Mouse (Mus musculus): ENCODE data around the gene Cdh13. TPM values are rescaled to one million over a fixed set of nuclear protein-coding genes. Genes with fewer than 3 reads are reported as not detected.
"Not testable (repeated sequence)": the region's sequence is repeated elsewhere in the genome, so short reads cannot be mapped to it uniquely, and the experiment has no call there.

Gene Cdh13
- polyA plus RNA-seq, 1 experiment = not detected

GRCm38 (mm10) chr8:118722896-118723295 lies 439.4 kb downstream of the Cdh13 start:
- Histone ChIP-seq H3K4me3 (replicated peaks) (no peak overlapping the region), H3K9me3 (peaks cover 69% of the 10 kb centered on the region), H3K36me3 (replicated peaks; ENCODE audit: low read length) (no peaks in the 10 kb centered on the region), H3K27me3 (replicated peaks) (no peaks in the 10 kb centered on the region), H3K4me1 (no peaks in the 10 kb centered on the region)
- TF ChIP-seq FLI1 (IDR thresholded peaks at IDR 0.05; ENCODE audit: low read length) (no peak), GATA1 (IDR thresholded peaks at IDR 0.05; ENCODE audit: borderline replicate concordance, low read length) (no peak)

DNA sequence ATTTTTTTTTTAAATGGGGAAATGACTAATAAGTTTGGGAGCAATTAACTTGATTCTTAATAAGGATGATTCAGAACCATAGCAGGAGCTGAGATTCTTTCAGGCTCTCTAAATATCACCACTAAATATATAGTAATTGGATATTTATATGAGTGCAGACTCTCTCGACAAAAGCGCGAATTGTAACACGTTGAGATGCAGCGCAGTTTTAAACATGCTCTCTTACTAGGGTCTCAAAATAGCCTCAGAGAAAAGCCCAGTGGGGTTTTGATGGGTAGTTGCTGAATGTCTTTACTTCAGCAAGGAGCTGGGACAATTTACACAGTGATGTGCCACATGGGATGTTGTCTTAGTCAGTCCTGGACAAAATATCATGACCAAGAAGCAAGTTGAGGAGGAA lies 442.1 kb downstream of the Cdh13 start:
- TF ChIP-seq FLI1 (IDR thresholded peaks at IDR 0.05; ENCODE audit: low read length) (no peak), GATA1 (IDR thresholded peaks at IDR 0.05; ENCODE audit: borderline replicate concordance, low read length) (no peak)
- Histone ChIP-seq H3K36me3 (replicated peaks; ENCODE audit: low read length) (no peaks in the 10 kb centered on the region), H3K4me1 (no peaks in the 10 kb centered on the region), H3K4me3 (replicated peaks) (no peak overlapping the region), H3K27me3 (replicated peaks) (no peaks in the 10 kb centered on the region), H3K9me3 (peaks cover 76% of the 10 kb centered on the region)

DNA sequence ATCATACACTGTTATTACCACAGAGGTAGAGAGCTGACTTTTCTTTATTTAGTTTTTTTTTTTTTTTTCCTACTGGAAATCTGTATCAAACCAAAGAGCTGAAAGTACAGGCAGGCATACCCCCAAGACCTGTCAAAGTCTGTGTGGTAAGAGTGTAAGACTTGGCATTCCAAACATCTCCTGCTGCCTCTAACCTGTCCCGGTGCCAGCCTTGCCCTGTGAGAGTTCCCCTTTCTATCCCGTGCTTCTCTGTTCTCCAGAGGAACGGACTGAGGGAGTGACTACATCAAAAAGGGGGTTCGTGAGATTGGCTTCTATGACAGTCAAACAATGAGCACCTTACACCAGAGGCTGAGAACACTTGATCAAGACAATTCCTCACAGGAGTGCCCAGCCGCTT lies 458.2 kb downstream of the Cdh13 start:
- no peak for TF ChIP-seq FLI1 (IDR thresholded peaks at IDR 0.05; ENCODE audit: low read length)
- no peak for TF ChIP-seq GATA1 (IDR thresholded peaks at IDR 0.05; ENCODE audit: borderline replicate concordance, low read length)
- Histone ChIP-seq H3K4me3 (replicated peaks) (no peak overlapping the region), H3K36me3 (replicated peaks; ENCODE audit: low read length) (no peaks in the 10 kb centered on the region), H3K9me3 (peaks cover 96% of the 10 kb centered on the region), H3K4me1 (no peaks in the 10 kb centered on the region), H3K27me3 (replicated peaks) (no peaks in the 10 kb centered on the region)

GRCm38 (mm10) chr8:118744991-118745390 lies 461.5 kb downstream of the Cdh13 start:
- Histone ChIP-seq H3K36me3 (replicated peaks; ENCODE audit: low read length) (no peaks in the 10 kb centered on the region), H3K9me3 (peaks cover 99% of the 10 kb centered on the region), H3K4me1 (no peaks in the 10 kb centered on the region), H3K27me3 (replicated peaks) (no peaks in the 10 kb centered on the region), H3K4me3 (replicated peaks) (peak overlapping the region; percentile 54)
- no peak for TF ChIP-seq GATA1 (IDR thresholded peaks at IDR 0.05; ENCODE audit: borderline replicate concordance, low read length)
- no peak for TF ChIP-seq FLI1 (IDR thresholded peaks at IDR 0.05; ENCODE audit: low read length)

DNA sequence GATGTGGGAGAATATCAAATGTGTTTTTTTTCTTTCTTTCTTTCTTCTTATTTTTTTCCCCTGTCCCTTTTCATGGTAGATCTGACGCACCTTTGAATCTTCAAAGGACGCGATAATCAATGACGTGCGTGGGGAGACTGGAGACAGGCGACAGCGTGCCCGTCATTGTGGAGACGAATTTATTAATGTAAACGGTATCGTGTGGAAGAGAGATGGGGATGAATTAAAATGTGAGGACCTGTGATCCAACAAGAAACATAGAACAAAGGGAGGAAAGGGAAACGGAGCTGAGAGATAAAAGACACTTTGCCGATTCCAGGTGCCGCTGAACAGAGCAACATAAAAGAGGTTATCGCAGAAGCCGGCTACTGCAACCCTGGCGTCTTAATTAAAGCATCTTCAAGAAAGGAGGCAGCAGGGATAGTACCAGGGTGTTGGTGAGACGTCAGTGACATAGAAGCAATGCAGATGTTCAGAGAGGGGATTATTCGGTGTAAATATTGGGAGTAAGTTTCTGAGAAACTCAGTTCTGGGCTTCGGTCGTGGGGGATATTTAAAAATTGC lies 464.6 kb downstream of the Cdh13 start:
- H3K4me1 ChIP-seq = no peaks in the 10 kb centered on the region
- no peaks in the 10 kb centered on the region for H3K36me3 ChIP-seq (replicated peaks; ENCODE audit: low read length)
- H3K9me3 ChIP-seq = peaks cover 93% of the 10 kb centered on the region
- no peak for TF ChIP-seq FLI1 (IDR thresholded peaks at IDR 0.05; ENCODE audit: low read length)
- no peak for TF ChIP-seq GATA1 (IDR thresholded peaks at IDR 0.05; ENCODE audit: borderline replicate concordance, low read length)
- no peaks in the 10 kb centered on the region for H3K27me3 ChIP-seq (replicated peaks)
- no peak overlapping the region for H3K4me3 ChIP-seq (replicated peaks)

- Histone ChIP-seq H3K4me3 (replicated peaks) (peak overlapping the region; percentile 66), H3K27me3 (replicated peaks) (no peaks in the 10 kb centered on the region), H3K9me3 (peaks cover 93% of the 10 kb centered on the region), H3K36me3 (replicated peaks; ENCODE audit: low read length) (no peaks in the 10 kb centered on the region), H3K4me1 (no peaks in the 10 kb centered on the region)
- TF ChIP-seq FLI1 (IDR thresholded peaks at IDR 0.05; ENCODE audit: low read length) (no peak), GATA1 (IDR thresholded peaks at IDR 0.05; ENCODE audit: borderline replicate concordance, low read length) (no peak)
Observed at GRCm38 (mm10) chr8:118749191-118749590, 465.7 kb downstream of the Cdh13 start.

DNA sequence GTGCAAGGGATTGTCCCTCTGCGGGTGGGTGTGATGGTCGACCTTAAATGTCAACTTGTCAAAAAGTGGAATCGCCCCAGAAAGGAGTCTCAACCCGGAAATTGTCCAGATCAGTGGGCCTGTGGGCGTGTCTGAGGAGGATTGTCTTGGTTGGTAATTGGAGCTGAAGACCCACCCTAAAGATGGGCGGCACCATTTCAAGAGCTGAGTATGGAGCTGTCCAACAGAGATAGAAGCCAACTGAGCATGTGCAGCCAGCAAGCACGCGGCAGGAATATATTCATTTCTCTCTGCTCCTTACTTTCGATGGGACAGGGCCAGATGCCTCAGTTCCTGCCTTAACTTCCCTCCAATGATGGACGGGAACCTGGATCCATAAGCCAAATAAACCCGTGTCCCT lies 466.3 kb downstream of the Cdh13 start:
- peaks cover 93% of the 10 kb centered on the region for H3K9me3 ChIP-seq
- no peaks in the 10 kb centered on the region for H3K27me3 ChIP-seq (replicated peaks)
- H3K4me1 ChIP-seq = no peaks in the 10 kb centered on the region
- H3K4me3 ChIP-seq (replicated peaks) = no peak overlapping the region
- no peak for TF ChIP-seq FLI1 (IDR thresholded peaks at IDR 0.05; ENCODE audit: low read length)
- no peak for TF ChIP-seq GATA1 (IDR thresholded peaks at IDR 0.05; ENCODE audit: borderline replicate concordance, low read length)
- H3K36me3 ChIP-seq (replicated peaks; ENCODE audit: low read length) = no peaks in the 10 kb centered on the region

DNA sequence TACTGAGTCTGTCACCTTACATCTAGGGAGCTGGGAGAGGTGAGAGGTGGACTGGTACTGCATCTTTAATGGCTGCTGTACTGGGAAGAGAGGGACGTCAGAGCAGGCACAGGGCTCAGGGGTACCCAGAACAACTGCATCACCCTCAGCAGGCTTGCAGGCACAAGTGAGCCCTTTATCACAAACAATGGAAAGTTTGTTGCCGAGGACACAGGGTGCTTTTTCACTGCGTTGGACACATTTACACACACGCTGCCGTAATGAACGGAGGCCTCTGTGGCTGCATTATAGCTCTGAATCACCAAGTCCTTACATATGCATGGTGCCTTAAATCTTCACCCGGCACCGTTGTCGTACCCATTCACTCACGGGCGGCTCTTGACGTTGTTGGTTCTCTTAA lies 470.2 kb downstream of the Cdh13 start:
- H3K4me1 ChIP-seq = no peaks in the 10 kb centered on the region
- H3K27me3 ChIP-seq (replicated peaks) = no peaks in the 10 kb centered on the region
- peak overlapping the region; percentile 40 for H3K4me3 ChIP-seq (replicated peaks)
- no peaks in the 10 kb centered on the region for H3K36me3 ChIP-seq (replicated peaks; ENCODE audit: low read length)
- peaks cover 69% of the 10 kb centered on the region for H3K9me3 ChIP-seq
- TF ChIP-seq FLI1 (IDR thresholded peaks at IDR 0.05; ENCODE audit: low read length) = no peak
- no peak for TF ChIP-seq GATA1 (IDR thresholded peaks at IDR 0.05; ENCODE audit: borderline replicate concordance, low read length)

DNA sequence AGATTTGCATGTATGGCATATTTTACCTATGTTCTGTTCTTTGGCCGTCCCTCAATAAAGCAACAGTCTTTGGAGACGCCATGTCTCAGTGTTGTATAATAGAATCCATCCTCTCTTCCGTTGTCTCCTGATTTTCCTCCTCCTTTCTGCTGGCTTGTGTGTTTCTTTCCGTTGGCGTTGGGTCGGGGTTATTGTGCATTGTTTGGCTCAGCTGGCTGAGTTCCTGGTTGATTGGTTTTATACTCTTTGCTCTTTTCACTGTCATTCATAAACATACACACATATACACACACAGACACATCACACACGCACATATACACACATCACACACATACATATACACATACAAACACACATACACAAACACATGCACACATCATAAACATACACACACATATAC lies 470.6 kb downstream of the Cdh13 start:
- no peaks in the 10 kb centered on the region for H3K27me3 ChIP-seq (replicated peaks)
- TF ChIP-seq GATA1 (IDR thresholded peaks at IDR 0.05; ENCODE audit: borderline replicate concordance, low read length) (no peak), FLI1 (IDR thresholded peaks at IDR 0.05; ENCODE audit: low read length) (no peak)
- no peaks in the 10 kb centered on the region for H3K4me1 ChIP-seq
- no peak overlapping the region for H3K4me3 ChIP-seq (replicated peaks)
- no peaks in the 10 kb centered on the region for H3K36me3 ChIP-seq (replicated peaks; ENCODE audit: low read length)
- peaks cover 65% of the 10 kb centered on the region for H3K9me3 ChIP-seq

DNA sequence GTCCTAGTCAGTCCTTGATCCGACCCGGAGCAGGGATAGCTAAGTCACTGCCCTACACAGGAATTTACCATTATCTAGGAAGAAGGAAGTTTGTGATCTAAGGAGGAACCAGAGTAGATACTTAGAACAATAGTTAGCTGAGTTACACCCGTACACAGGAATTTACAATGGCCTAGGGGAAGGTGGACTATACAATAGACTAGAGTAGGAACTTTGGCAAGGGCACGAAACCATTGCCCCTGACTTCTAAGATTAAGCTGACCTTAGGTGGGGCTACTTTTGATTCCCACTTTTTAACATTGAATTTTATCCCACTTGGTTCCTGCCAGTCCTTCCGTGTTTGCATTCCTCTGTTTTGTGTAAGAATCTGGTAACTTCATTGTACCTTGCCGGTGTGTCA lies 494.0 kb downstream of the Cdh13 start:
- not testable (repeated sequence) for H3K4me3 ChIP-seq (replicated peaks); H3K36me3 ChIP-seq (replicated peaks; ENCODE audit: low read length); H3K4me1 ChIP-seq; H3K27me3 ChIP-seq (replicated peaks)
- H3K9me3 ChIP-seq = peaks cover 60% of the 10 kb centered on the region

DNA sequence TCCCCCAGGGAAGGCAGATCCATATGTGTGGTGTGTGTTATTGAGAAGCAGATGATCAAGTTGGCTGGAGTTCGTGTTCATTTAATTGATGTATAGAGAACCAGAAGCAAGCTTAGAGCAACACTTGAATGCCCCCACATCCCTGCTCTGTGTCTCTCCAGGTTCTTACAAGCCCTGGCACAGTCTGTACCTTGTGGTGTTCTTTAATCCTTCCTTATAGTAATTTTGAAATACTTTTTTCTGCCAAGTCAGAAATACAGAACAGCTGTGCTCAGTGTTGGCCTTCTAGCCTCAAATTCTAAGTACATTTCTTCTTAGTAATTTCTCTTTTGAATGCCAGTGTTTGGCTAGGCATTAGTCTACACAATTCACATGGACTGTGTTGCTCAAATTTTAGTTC lies 494.8 kb downstream of the Cdh13 start:
- no peaks in the 10 kb centered on the region for H3K4me1 ChIP-seq
- TF ChIP-seq FLI1 (IDR thresholded peaks at IDR 0.05; ENCODE audit: low read length) = no peak
- TF ChIP-seq GATA1 (IDR thresholded peaks at IDR 0.05; ENCODE audit: borderline replicate concordance, low read length) = no peak
- no peak overlapping the region for H3K4me3 ChIP-seq (replicated peaks)
- H3K27me3 ChIP-seq (replicated peaks) = no peaks in the 10 kb centered on the region
- peaks cover 69% of the 10 kb centered on the region for H3K9me3 ChIP-seq
- no peaks in the 10 kb centered on the region for H3K36me3 ChIP-seq (replicated peaks; ENCODE audit: low read length)

Data from megakaryocyte, embryonic 14.5 days (primary cell).